Mouse (Mus musculus): ENCODE data around the gene Atp6v0c. TPM values are rescaled to one million over a fixed set of nuclear protein-coding genes. Genes with fewer than 3 reads are reported as not detected.

Atp6v0c gene
- polyA plus RNA-seq, 1 experiment from 2014 or later, result 473 TPM

- H3K27me3 ChIP-seq (ENCODE audit: insufficient read depth, low read length), result no peaks in the 10 kb centered on the region; the same call in 1 of the 2 replicates
Measured at GRCm38 (mm10) chr17:24149421-24149820, 20.1 kb downstream of the Atp6v0c start.

GRCm38 (mm10) chr17:24142897-24143296 is 26.6 kb downstream of the Atp6v0c start:
- no peaks in the 10 kb centered on the region for H3K36me3 ChIP-seq (ENCODE audit: insufficient read depth)
- no peak for TF ChIP-seq CTCF (IDR thresholded peaks at IDR 0.05; ENCODE audit: low read depth)
- ATAC-seq (ENCODE audit: insufficient read depth), result no peak
- no peaks in the 10 kb centered on the region for H3K9me3 ChIP-seq (ENCODE audit: low read depth, low read length)
- no peak overlapping the region for H3K4me3 ChIP-seq (ENCODE audit: low read depth, low read length)
- H3K27me3 ChIP-seq (ENCODE audit: insufficient read depth, low read length), result no peaks in the 10 kb centered on the region
- 34% methylated on average over 2 of the region's 2 CpGs for WGBS
- no peak for DNase-seq
- no peak overlapping the region for H3K4me2 ChIP-seq
- H3K4me1 ChIP-seq (ENCODE audit: insufficient read depth), result peaks cover 9% of the 10 kb centered on the region
- H3K27ac ChIP-seq (ENCODE audit: low read depth), result no peak overlapping the region
- no peak overlapping the region for H3K9ac ChIP-seq

More at GRCm38 (mm10) chr17:24149421-24149820, 20.1 kb downstream of the Atp6v0c start:
- Histone ChIP-seq H3K4me3 (ENCODE audit: low read depth, low read length) (no peak overlapping the region), H3K9me3 (ENCODE audit: low read depth, low read length) (no peaks in the 10 kb centered on the region), H3K9ac (no peak overlapping the region), H3K36me3 (ENCODE audit: insufficient read depth) (no peaks in the 10 kb centered on the region), H3K4me2 (no peak overlapping the region), H3K27ac (ENCODE audit: low read depth) (no peak overlapping the region), H3K4me1 (ENCODE audit: insufficient read depth) (no peaks in the 10 kb centered on the region)
- no peak for ATAC-seq (ENCODE audit: insufficient read depth)
- TF ChIP-seq CTCF (IDR thresholded peaks at IDR 0.05; ENCODE audit: low read depth), result no peak
- WGBS, result 86% methylated on average over 7 of the region's 7 CpGs
- DNase-seq, result no peak

- Histone ChIP-seq H3K36me3 (ENCODE audit: insufficient read depth) (no peaks in the 10 kb centered on the region), H3K4me2 (peak overlapping the region; percentile 76), H3K9me3 (ENCODE audit: low read depth, low read length) (no peaks in the 10 kb centered on the region), H3K4me3 (ENCODE audit: low read depth, low read length) (peak overlapping the region; percentile 96), H3K4me1 (ENCODE audit: insufficient read depth) (peaks cover 9% of the 10 kb centered on the region), H3K27ac (ENCODE audit: low read depth) (peak overlapping the region; percentile 86), H3K9ac (peak overlapping the region; percentile 89), H3K27me3 (ENCODE audit: insufficient read depth, low read length) (no peaks in the 10 kb centered on the region)
- under 1% methylated on average over 52 of the region's 57 CpGs for WGBS
- peak; percentile 99 for DNase-seq
- TF ChIP-seq CTCF (IDR thresholded peaks at IDR 0.05; ENCODE audit: low read depth), result no peak
- peak; percentile 98 for ATAC-seq (ENCODE audit: insufficient read depth)
Measured at GRCm38 (mm10) chr17:24141425-24141920, 28.0 kb downstream of the Atp6v0c start.

GRCm38 (mm10) chr17:24140845-24141424 is 28.6 kb downstream of the Atp6v0c start:
- no peaks in the 10 kb centered on the region for H3K36me3 ChIP-seq (ENCODE audit: insufficient read depth)
- H3K4me3 ChIP-seq (ENCODE audit: low read depth, low read length), result peak overlapping the region; percentile 96
- H3K4me1 ChIP-seq (ENCODE audit: insufficient read depth), result peaks cover 9% of the 10 kb centered on the region
- ATAC-seq (ENCODE audit: insufficient read depth) (peak; percentile 52), DNase-seq (peak; percentile 43)
- peak overlapping the region; percentile 86 for H3K27ac ChIP-seq (ENCODE audit: low read depth)
- H3K9me3 ChIP-seq (ENCODE audit: low read depth, low read length), result no peaks in the 10 kb centered on the region
- H3K27me3 ChIP-seq (ENCODE audit: insufficient read depth, low read length), result no peaks in the 10 kb centered on the region
- 2% methylated on average over 42 of the region's 43 CpGs for WGBS
- H3K9ac ChIP-seq, result peak overlapping the region; percentile 89
- peak overlapping the region; percentile 76 for H3K4me2 ChIP-seq
- no peak for TF ChIP-seq CTCF (IDR thresholded peaks at IDR 0.05; ENCODE audit: low read depth)

- 86% methylated on average over 4 of the region's 4 CpGs for WGBS
- Histone ChIP-seq H3K27me3 (ENCODE audit: insufficient read depth, low read length) (no peaks in the 10 kb centered on the region), H3K9ac (peak overlapping the region; percentile 89), H3K4me2 (peak overlapping the region; percentile 76), H3K4me3 (ENCODE audit: low read depth, low read length) (peak overlapping the region; percentile 96), H3K27ac (ENCODE audit: low read depth) (no peak overlapping the region), H3K4me1 (ENCODE audit: insufficient read depth) (peaks cover 9% of the 10 kb centered on the region), H3K9me3 (ENCODE audit: low read depth, low read length) (no peaks in the 10 kb centered on the region), H3K36me3 (ENCODE audit: insufficient read depth) (no peaks in the 10 kb centered on the region)
- no peak for TF ChIP-seq CTCF (IDR thresholded peaks at IDR 0.05; ENCODE audit: low read depth)
- DNase-seq (no peak), ATAC-seq (ENCODE audit: insufficient read depth) (no peak)
Measured at GRCm38 (mm10) chr17:24139968-24140367, 29.5 kb downstream of the Atp6v0c start.

GRCm38 (mm10) chr17:24139256-24139655 is 30.2 kb downstream of the Atp6v0c start:
- 81% methylated on average over 3 of the region's 3 CpGs for WGBS

GRCm38 (mm10) chr17:24137226-24137880 is 32.1 kb downstream of the Atp6v0c start:
- TF ChIP-seq CTCF (IDR thresholded peaks at IDR 0.05; ENCODE audit: low read depth), result no peak
- ATAC-seq (ENCODE audit: insufficient read depth), result no peak

More at GRCm38 (mm10) chr17:24139256-24139655, 30.2 kb downstream of the Atp6v0c start:
- Histone ChIP-seq H3K27ac (ENCODE audit: low read depth) (no peak overlapping the region), H3K9ac (no peak overlapping the region), H3K4me2 (no peak overlapping the region), H3K9me3 (ENCODE audit: low read depth, low read length) (no peaks in the 10 kb centered on the region), H3K4me1 (ENCODE audit: insufficient read depth) (peaks cover 9% of the 10 kb centered on the region), H3K27me3 (ENCODE audit: insufficient read depth, low read length) (no peaks in the 10 kb centered on the region), H3K4me3 (ENCODE audit: low read depth, low read length) (no peak overlapping the region), H3K36me3 (ENCODE audit: insufficient read depth) (no peaks in the 10 kb centered on the region)
- ATAC-seq (ENCODE audit: insufficient read depth), result no peak
- TF ChIP-seq CTCF (IDR thresholded peaks at IDR 0.05; ENCODE audit: low read depth), result no peak
- DNase-seq, result no peak

More at GRCm38 (mm10) chr17:24137226-24137880, 32.1 kb downstream of the Atp6v0c start:
- WGBS, result 54% methylated on average over 2 of the region's 2 CpGs
- H3K4me2 ChIP-seq, result no peak overlapping the region
- no peaks in the 10 kb centered on the region for H3K9me3 ChIP-seq (ENCODE audit: low read depth, low read length)
- H3K27me3 ChIP-seq (ENCODE audit: insufficient read depth, low read length), result no peaks in the 10 kb centered on the region
- H3K4me1 ChIP-seq (ENCODE audit: insufficient read depth), result peaks cover 9% of the 10 kb centered on the region
- H3K4me3 ChIP-seq (ENCODE audit: low read depth, low read length), result no peak overlapping the region
- H3K27ac ChIP-seq (ENCODE audit: low read depth), result no peak overlapping the region
- H3K9ac ChIP-seq, result no peak overlapping the region; the same call in 1 of the 2 replicates
- H3K36me3 ChIP-seq (ENCODE audit: insufficient read depth), result no peaks in the 10 kb centered on the region
- no peak for DNase-seq
